Mouse (Mus musculus) embryonic facial prominence, embryonic 12.5 days (tissue): ENCODE results near the gene Slc26a6. TPM values are rescaled to one million over a fixed set of nuclear protein-coding genes. Genes with fewer than 3 reads are reported as not detected.

ENCODE experiments used
- microRNA-seq: library from miRNA; unstranded; fragments of <30 nt; microRNA quantifications from one replicate; pipeline ENCODE4, GENCODE M21; 2017
- polyA plus RNA-seq: library from polyadenylated mRNA; unstranded; fragments of >200 nt; fragmentation: Nextera tagmentation; extraction: Ambion mirVana; gene quantifications from 2 replicates; pipeline ENCODE4 v1.2.1, GENCODE M21; 2016

Slc26a6 gene
- polyA plus RNA-seq, 1 experiment from 2014 or later, result 20.5 TPM

Small RNA genes lying within 50 kb of the gene (microRNA-seq; reads per million reads assigned to microRNA genes)
- gene Gm23156, result not detected

Other genes with a start within 250 kb of the Slc26a6 start
- 58.1 and 60.1 TPM in 2 replicates for gene Arih2, start 203.9 kb upstream of the Slc26a6 start, polyA plus RNA-seq
- 43.1 and 45.7 TPM in 2 replicates for gene Slc25a20, start 191.2 kb upstream of the Slc26a6 start, polyA plus RNA-seq
- gene Prkar2a, start 164.0 kb upstream of the Slc26a6 start, polyA plus RNA-seq, result 39.4 and 40.0 TPM in 2 replicates
- 145 and 147 TPM in 2 replicates for gene Ip6k2, start 69.5 kb upstream of the Slc26a6 start, polyA plus RNA-seq
- 24.2 and 25.7 TPM in 2 replicates for gene Nckipsd, start 44.9 kb upstream of the Slc26a6 start, polyA plus RNA-seq
- 1.2 and 2.1 TPM in 2 replicates for gene Celsr3, start 27.0 kb upstream of the Slc26a6 start, polyA plus RNA-seq
- gene Tmem89, start 61.3 kb downstream of the Slc26a6 start, polyA plus RNA-seq, result not detected in 2 replicates
- gene Uqcrc1, start 83.3 kb downstream of the Slc26a6 start, polyA plus RNA-seq, result 426 and 449 TPM in 2 replicates
- 7.7 and 10.9 TPM in 2 replicates for gene Col7a1, start 100.3 kb downstream of the Slc26a6 start, polyA plus RNA-seq
- gene Ucn2, start 132.7 kb downstream of the Slc26a6 start, polyA plus RNA-seq, result 0.27 and 0.32 TPM in 2 replicates
- 14.4 and 16.5 TPM in 2 replicates for gene Pfkfb4, start 138.5 kb downstream of the Slc26a6 start, polyA plus RNA-seq
- 58.6 and 60.4 TPM in 2 replicates for gene Shisa5, start 185.3 kb downstream of the Slc26a6 start, polyA plus RNA-seq
- 10.3 and 13.1 TPM in 2 replicates for gene Trex1, start 206.5 kb downstream of the Slc26a6 start, polyA plus RNA-seq
- 31.5 and 34.9 TPM in 2 replicates for gene Atrip, start 220.8 kb downstream of the Slc26a6 start, polyA plus RNA-seq
- gene Ccdc51, start 229.2 kb downstream of the Slc26a6 start, polyA plus RNA-seq, result 13.9 and 15.0 TPM in 2 replicates
- 757 TPM in 2 replicates for gene Tma7, start 229.3 kb downstream of the Slc26a6 start, polyA plus RNA-seq
- 18.3 and 23.0 TPM in 2 replicates for gene Plxnb1, start 242.1 kb downstream of the Slc26a6 start, polyA plus RNA-seq